Mouse (Mus musculus): Measurements from ENCODE around the gene Fam207a.

The Fam207a gene

DNA sequence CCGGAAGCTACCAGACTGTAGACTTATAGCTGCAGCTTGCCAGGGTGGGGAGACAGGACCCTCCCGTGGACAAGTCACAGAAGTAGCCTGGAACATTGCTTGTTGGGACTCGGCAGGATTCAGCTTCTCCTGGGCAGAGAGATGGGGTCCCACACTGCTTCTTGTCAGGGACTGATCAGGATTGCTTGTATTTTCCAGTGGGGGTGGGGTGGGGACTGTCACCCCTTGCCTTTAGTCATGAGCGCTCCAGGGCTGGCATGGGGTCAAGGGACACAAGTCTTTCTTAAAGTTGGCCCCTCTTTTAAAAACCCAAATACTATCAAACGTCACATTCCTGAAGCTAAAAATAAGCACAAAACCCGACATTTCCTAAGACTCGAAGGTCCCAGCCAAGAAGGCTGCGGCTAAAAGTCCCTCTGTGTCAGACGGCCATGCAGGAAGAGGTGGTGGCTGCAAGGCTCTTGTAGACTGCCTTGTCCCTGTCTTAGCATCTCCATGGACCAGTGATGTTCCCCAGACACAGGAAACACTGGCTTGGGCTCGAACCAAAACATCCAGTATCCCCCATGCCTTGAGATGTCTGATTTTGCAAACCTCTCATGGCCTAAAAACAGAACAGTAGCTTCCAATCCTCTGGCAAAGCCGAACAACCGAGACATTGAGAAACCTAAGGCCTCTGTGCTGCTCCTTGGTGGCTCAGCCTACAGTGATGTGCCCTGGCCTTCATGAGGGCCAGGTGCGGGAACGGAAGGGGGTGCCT lies 60.2 kb downstream of the Fam207a start:
- DNase-seq (ENCODE audit: low spot score), result no peak

DNA sequence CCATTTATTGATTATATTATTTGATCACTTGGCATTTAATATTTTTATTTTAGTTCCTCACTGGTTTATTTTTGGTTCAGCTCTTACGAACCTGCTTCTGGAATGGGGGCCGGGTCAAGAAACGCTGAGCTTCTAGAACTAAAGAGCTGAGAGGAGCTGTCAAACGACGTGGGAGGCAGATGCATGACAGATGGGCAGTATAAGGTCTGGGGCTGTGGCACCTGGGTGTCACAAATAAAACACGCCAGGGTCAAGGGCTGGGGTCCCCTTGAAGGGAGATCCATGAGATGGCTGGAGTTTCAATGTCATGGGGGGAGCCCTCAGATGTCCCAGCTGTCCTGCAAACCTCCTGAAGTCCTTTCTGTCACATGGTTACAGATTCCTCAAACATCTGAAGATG lies 60.8 kb downstream of the Fam207a start:
- DNase-seq (ENCODE audit: low spot score), result no peak

DNA sequence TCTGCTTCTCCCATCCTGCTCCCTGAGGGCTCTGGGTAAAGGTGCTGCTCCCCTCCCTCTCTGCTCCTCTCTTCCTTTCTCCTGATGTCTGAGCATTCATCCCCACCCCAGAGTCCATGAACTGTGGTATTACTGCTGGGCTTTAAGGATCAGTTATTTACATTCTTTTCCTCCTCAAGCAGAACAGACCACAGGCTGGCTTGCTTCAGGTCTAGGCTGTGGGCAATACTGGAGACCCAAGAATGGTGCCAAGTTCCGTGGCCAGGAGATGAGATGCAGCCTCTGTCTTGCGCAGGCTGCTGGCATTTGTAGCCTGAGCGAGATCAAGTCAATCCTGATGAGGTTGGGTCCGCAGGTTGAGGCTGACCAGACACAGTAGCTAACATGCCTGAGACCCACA lies 63.8 kb downstream of the Fam207a start:
- no peak for DNase-seq (ENCODE audit: low spot score)

DNA sequence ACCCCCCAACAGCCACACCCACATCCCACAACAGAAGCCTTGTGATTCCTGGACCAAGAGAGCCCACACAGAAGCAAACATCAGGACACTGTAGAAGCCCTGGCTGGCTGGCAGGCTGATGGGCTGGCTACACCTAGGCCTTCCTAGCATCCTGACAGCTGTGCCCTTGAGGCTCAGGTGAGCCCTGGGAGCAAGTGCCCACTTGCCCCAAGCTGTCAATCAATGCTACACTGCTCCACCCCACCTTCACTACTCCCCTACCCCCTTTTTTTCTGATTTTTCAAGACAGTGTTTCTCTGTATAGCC lies 65.5 kb downstream of the Fam207a start:
- no peak for DNase-seq (ENCODE audit: low spot score)

DNA sequence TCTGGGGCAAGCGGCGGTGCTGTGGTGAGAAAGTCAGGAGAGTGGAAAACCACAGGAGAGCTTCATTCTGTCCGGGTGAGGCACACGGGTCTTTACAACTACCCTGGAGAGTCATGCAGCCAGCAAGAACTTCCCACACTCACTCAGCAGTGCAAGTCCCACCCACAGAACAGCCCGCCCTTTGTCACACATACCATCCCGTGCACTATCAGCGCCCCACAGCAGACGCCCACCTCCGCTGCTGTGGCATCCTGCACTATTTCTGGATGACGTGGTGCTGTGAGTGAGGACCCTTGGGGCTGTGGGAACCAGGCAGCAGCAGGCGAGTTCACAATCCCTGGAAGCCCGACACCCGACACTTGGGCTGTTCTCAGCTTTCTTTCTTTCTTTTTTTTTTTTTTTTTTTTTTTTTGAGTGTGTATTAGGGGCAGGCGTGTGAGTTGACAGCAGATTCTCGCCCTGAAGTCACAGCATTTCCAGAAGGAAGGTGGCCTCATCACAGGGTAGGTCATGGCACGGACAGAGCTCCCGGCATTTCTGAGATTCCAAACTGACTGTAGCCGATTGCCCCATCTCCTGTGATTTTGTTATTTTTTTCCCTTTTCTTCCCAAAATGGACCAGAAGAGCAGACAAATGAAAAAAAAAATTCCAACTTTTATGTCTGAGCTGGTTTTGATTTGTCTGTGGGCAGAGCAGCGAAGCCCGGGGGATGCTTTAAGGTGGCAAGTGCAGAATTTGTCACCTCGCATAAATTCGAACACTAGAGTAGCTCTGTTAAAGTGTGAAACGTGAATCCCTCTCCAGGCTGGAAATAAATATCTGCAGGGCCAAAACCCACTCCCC lies 66.0 kb downstream of the Fam207a start:
- DNase-seq (ENCODE audit: low spot score), result no peak

DNA sequence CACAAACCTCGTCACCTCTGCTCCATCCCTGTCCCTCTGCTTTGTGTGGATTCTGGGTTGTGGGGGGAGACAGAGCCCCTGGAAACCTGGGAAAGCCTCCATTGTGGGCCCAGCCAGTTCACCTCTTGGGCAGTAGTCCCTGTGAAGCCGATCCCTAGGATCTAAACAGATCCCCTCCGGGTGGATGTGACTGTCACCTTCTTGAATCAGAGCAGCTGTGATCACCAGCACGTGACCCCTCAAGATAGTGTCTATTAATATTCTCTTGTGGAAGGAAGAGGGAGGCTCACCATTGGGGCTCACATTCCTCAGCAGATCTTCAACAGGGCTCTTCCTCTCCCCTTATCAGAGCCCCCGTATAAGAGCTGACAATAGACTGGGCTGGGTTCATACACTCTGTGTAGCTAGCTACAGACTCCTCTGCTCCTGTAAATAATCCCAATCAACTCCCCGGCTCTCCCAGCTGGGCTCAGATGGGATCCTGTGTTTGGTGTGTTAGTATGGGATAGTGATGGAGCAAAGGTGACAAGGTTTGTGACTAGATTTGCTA lies 66.8 kb downstream of the Fam207a start:
- no peak for DNase-seq (ENCODE audit: low spot score)

DNA sequence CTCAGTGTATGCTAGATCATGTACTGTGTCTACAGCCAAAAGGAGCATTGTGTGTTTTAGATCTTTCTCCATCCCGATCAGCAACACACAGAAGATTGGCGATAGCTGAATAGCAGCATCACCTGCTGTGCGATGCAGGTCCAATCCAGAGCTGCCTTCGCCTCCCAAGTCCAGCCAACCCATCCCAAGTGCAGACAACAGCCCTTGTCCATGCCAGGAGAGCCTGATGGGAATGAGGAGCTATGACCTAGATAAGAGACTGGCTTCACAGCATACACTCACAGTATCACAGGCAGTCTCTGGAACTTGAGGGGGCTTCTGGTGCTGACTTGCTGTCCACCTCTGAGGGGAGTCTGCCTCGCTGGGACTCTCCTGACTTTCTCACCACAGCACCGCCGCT lies 67.4 kb downstream of the Fam207a start:
- no peak for DNase-seq (ENCODE audit: low spot score)

DNA sequence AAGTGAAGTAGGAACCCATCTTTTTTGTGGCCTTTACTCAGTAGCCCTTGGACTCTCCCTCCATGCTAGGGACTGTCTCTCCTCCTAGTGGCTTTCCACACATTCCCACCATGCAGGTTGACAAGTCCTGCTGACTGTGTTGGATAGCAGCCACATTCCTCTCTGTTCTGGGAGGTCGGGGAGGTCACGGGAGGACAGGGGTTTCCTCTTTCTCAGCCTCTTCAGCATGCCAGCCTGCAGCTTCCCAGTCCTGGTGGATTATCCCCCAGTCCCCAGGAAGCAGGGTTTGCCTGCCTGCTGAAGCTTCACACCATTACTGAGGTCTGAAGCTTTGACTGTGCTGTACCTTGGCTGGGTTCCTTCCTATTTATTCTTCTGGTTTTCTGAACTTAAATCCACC lies 67.8 kb downstream of the Fam207a start:
- no peak for DNase-seq (ENCODE audit: low spot score)

DNA sequence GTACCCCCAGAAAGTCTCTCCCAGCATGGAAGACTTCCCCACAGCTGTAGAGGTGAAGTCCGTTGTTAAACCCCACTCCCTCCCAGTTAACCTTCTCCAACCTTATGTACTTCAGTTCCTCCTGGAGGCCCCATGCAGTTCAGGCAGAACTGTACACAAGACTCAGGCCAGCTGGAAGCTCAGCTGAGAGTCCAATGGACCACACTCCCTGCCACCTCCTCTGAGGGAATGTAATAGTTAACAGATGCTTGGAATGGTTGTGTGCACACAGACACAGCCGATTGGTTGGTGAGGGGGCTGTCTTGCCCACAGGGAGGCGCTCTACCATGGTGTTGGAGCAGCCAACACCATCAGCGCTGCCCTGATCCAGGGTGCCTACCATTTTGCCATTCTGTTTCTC lies 73.3 kb downstream of the Fam207a start:
- no peak for DNase-seq (ENCODE audit: low spot score)

DNA sequence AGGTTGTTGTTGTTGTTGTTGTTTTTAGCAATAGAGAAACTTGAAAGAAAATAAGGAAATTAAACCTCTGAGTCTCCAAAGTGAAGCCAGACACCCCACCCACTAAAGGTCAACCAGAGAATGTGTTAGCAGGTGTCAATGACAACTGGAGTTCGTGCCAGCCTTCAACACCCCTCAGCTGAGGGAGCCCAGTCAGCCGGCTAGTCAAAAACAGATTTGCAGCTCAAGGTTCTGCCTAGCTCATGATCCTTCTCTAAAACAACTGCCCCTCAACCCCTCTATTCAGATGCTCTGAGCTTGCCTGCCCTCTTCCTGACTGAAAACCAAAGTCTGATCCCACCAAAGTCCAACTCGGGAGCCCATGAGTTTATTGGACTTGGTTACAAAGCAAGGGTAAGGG lies 73.8 kb downstream of the Fam207a start:
- no peak for DNase-seq (ENCODE audit: low spot score)

DNA sequence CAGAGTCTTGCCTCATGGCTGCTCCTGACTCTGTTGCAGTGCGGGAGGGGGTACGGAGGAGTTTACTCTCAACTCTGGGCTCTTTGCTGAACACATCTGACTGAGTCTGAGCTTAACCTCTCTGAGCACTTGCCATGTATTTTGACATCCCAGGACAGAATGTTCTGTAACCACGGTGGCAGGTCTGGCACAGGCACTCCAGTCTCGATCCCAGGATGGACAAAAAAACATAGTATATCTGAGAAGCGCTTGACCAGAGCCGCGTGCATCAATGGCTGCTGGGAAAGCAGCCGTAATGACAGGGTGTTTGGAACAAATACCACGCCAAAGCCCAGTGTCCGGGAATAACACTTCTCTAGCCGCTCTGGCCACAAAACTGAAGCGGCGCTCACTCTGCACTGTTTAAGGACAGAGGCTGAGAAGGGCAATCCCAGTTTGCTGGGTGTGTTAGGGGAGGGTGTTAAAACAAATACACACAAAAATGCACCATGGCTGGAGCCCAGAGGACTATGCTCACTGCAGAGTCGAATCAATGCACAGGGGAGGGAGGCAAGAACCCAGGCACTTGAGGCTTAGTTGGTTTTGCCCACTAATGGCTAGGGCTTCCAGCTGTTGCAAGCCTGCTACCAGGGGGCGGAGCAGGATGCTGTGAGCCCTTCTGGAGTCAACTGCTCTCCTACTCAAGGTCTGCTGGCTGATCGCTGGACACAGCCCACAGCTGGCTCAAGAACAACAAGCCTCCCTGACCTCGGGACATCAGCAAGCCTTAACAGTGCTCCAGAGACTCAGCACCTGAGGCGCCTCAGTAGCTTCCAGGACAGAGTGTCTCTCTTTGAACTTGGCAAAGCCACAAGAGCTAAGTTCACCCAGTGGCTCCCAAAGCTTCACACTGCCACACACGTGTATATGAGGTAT lies 74.5 kb downstream of the Fam207a start:
- DNase-seq (ENCODE audit: low spot score), result no peak

DNA sequence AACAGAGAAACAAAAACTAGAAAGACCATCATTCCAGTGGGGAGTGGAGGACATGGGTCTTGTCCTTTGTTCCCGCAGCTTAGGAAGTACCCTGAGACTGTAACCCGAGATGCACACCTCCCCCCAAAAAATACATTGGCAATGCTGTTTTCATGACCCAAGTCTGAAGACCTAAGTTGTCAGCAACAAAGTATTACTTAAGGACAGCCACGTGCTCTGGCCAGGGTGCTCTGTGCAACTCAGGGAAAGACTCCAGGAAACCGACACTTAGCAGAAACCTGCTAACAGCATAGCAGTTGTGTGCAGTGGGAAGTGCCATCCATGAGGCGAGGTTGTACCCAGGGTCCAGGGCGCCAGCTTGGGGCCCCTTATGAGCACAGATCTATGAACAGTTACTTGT lies 75.3 kb downstream of the Fam207a start:
- DNase-seq (ENCODE audit: low spot score), result no peak

DNA sequence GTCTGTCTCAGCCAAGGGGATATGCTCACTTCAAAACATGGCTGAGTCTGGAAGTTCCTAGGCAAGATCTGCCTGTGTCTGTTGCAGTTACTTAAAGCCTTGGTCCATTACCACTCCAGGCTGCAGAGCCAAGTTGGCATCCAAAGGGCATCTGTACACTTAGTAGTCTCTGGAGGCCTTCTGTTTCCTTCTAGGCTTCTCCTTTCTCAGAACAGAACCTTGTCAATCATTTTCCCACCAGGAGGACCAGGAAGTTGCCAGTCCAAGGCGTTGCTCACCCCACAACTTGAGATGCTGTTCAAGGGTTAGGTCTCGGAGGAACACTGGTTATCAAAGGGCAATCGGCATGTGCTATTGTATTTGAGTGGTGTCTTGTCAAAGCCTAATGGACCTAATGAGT lies 76.6 kb downstream of the Fam207a start:
- no peak for DNase-seq (ENCODE audit: low spot score)

DNA sequence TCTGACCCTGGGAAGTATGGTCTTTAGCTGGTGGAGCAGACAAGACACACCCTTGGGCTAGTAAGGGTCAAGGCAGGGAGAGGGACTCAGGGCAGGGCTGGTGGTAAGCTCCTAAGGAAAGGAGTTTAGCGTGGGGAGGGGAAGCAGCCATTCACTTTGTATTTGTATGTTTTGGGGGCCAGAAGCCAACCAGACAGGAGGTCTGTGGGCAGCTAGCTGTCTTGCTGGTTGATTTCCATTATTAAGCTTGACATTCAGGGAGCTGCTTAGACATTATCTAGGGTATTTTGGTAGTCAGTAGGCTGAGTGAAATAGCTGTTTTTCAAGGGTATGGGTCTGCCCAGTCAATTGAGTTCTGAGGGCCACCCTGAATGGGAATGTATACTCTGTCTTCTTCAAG lies 77.6 kb downstream of the Fam207a start:
- no peak for DNase-seq (ENCODE audit: low spot score)
